Mouse (Mus musculus): ENCODE results near the gene Adk. TPM values are rescaled to one million over a fixed set of nuclear protein-coding genes. Genes with fewer than 3 reads are reported as not detected.
"Not testable (repeated sequence)": the region's sequence is repeated elsewhere in the genome, so short reads cannot be mapped to it uniquely, and the experiment has no call there.

The Adk gene
- polyA plus RNA-seq, 1 experiment from 2014 or later: 475 TPM

DNA sequence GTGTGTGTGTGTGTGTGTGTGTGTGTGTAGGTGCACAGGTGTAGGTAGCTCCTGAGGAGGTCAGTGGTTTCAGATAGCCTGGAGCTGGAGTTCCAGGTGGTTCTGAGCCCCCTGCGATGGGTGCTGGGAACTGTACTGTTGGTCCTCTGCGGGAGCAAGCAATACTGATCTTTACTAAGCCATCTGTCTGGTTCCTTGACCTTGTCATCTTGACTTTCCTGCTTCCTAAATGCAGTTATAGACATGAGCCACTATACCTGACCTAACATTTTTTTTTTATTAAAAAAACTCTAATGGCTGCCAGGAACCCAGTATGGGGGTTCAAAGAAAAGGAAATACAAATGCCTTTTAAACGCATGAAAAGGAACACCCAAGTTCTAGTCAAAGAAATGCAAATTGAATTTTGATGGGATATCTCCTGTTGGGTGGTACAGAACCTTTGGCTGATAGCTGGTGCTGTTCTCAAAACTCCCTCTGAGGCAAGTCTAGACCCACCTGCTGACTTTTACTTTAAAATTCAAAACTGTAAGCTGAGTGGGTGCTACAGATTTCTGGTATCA is 433.7 kb downstream of the Adk start:
- ATAC-seq: no peak
- DNase-seq: no peak
- Histone ChIP-seq H3K9me3 (ENCODE audit: low read length) (no peaks in the 10 kb centered on the region), H3K4me2 (ENCODE audit: low read depth, low read length) (no peak overlapping the region), H3K36me3 (replicated peaks; ENCODE audit: insufficient read depth, low read length) (no peaks in the 10 kb centered on the region), H3K4me3 (ENCODE audit: low read depth, low read length) (no peak overlapping the region), H3K9ac (replicated peaks) (no peak overlapping the region), H3K27ac (ENCODE audit: low read depth) (no peak overlapping the region), H3K27me3 (ENCODE audit: insufficient read depth, low read length) (no peaks in the 10 kb centered on the region), H3K4me1 (ENCODE audit: insufficient read depth) (0 out of 2 replicates have a peak, but pooled peaks cover 2% of the 10 kb centered on the region)
- 85% methylated on average over 3 of the region's 3 CpGs for WGBS (ENCODE audit: insufficient replicate concordance)
- TF ChIP-seq CTCF (IDR thresholded peaks at IDR 0.05; ENCODE audit: low read depth) (no peak), EP300 (IDR thresholded peaks at IDR 0.05; ENCODE audit: low read depth) (no peak)

DNA sequence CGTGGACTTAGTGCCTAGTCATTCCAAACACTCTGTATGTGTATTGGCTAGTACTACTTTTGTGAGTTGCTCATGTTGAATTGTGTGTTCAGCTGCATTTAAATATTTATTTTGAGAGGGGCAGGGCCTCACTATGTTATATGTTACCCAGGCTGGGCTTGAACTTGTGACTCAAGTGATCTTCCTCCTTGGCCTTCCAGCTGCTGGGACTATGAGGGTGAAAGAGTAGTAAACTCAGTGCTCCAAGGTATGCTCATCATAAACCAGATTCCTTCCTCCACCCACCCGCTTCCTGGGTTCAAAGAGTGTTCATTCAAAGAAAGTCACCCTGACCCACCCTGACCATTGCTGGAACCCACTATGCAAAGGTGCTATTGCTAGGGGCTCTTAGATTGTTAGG is 434.8 kb downstream of the Adk start:
- not testable (repeated sequence) for ATAC-seq; H3K4me3 ChIP-seq (ENCODE audit: low read depth, low read length); H3K36me3 ChIP-seq (replicated peaks; ENCODE audit: insufficient read depth, low read length); H3K4me1 ChIP-seq (ENCODE audit: insufficient read depth); H3K9me3 ChIP-seq (ENCODE audit: low read length); H3K27ac ChIP-seq (ENCODE audit: low read depth); H3K4me2 ChIP-seq (ENCODE audit: low read depth, low read length); H3K27me3 ChIP-seq (ENCODE audit: insufficient read depth, low read length); H3K9ac ChIP-seq (replicated peaks); DNase-seq
- 82% methylated on average over 2 of the region's 2 CpGs for WGBS (ENCODE audit: insufficient replicate concordance)

DNA sequence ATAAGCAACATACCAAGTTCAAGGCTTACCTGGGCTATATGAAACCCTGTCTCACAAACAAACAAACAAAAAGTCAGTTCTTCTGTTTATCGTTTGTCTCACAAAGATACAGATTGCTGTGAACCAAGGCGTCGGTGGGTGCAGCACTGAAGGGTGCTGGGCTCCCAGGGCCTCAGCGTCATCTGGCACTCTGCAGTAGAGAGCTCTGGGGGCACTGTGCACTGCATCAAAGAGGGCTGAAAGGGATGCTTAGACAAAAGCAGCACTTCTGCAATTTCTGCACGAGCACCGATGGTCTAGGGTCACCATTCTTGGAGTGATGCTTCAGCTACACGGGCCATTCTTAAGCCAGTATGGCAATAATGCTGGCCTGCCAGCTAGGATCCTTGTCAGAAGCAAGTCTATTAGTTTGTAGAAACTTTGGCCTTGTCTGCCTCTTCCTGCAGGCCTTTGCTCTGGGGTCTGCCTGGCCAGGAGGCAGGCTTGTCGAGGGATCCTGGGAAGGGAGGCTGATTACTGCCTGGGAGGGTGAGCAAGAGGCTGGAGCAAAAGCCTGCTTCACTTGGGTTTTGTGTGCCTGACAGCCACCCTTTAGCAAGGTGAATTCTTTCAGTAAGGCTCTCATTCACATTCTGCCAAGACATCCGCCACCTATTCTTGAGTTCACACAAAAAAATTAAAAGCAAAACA is 436.2 kb downstream of the Adk start:
- not testable (repeated sequence) for DNase-seq; H3K4me3 ChIP-seq (ENCODE audit: low read depth, low read length); H3K27ac ChIP-seq (ENCODE audit: low read depth); H3K4me1 ChIP-seq (ENCODE audit: insufficient read depth); H3K36me3 ChIP-seq (replicated peaks; ENCODE audit: insufficient read depth, low read length); H3K9ac ChIP-seq (replicated peaks); H3K27me3 ChIP-seq (ENCODE audit: insufficient read depth, low read length); H3K4me2 ChIP-seq (ENCODE audit: low read depth, low read length); H3K9me3 ChIP-seq (ENCODE audit: low read length); ATAC-seq
- 72% methylated on average over 8 of the region's 9 CpGs for WGBS (ENCODE audit: insufficient replicate concordance)

DNA sequence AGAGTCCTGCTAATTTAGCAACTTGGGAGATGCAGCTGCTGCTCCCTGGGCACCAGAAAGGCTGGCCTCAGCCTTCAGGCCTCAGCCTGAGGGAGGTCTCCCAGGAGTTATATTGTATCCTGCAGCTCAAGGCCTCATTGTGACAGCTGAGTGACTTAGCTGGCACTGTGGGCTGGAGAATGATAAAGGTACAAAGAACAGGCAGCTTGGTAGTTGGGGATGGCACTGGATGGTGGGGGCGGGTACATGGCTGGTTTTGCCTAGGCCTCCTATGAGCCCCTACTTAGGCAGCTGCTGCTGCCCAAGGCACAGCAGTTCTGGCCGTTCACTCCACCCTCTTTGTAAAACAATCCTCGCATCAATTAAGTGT is 436.7 kb downstream of the Adk start:
- no peak overlapping the region for H3K27ac ChIP-seq (ENCODE audit: low read depth)
- H3K4me1 ChIP-seq (ENCODE audit: insufficient read depth): 0 out of 2 replicates have a peak, but pooled peaks cover 2% of the 10 kb centered on the region
- no peaks in the 10 kb centered on the region for H3K27me3 ChIP-seq (ENCODE audit: insufficient read depth, low read length)
- no peaks in the 10 kb centered on the region for H3K9me3 ChIP-seq (ENCODE audit: low read length)
- TF ChIP-seq EP300 (IDR thresholded peaks at IDR 0.05; ENCODE audit: low read depth) (no peak), CTCF (IDR thresholded peaks at IDR 0.05; ENCODE audit: low read depth) (no peak)
- DNase-seq: no peak
- no peak overlapping the region for H3K4me2 ChIP-seq (ENCODE audit: low read depth, low read length)
- no peak overlapping the region for H3K4me3 ChIP-seq (ENCODE audit: low read depth, low read length)
- H3K9ac ChIP-seq (replicated peaks): no peak overlapping the region
- H3K36me3 ChIP-seq (replicated peaks; ENCODE audit: insufficient read depth, low read length): no peaks in the 10 kb centered on the region
- WGBS (ENCODE audit: insufficient replicate concordance): 79% methylated on average over 3 of the region's 3 CpGs
- ATAC-seq: no peak

DNA sequence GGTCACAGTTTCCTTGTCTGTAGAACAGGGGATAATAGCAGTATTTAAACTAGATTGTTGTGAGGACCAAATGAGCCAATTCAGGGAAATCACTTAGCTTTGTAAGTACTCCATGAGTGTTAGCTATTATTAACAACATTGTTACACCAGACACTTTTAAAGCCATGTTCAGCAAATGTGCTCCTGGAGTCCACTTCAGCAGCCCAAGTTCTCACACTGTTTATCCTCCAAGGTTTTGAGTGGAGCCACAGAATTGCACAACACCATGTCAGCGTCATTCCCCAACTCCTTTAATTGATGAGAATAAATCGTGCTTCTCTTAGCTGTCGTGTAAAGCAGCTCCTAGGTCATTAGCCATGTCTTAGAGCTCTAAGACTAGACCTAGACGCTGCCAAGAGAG is 437.8 kb downstream of the Adk start:
- ATAC-seq (no peak), DNase-seq (no peak)
- Histone ChIP-seq H3K36me3 (replicated peaks; ENCODE audit: insufficient read depth, low read length) (no peaks in the 10 kb centered on the region), H3K4me2 (ENCODE audit: low read depth, low read length) (no peak overlapping the region), H3K27ac (ENCODE audit: low read depth) (no peak overlapping the region), H3K4me1 (ENCODE audit: insufficient read depth) (no peaks in the 10 kb centered on the region), H3K9ac (replicated peaks) (no peak overlapping the region), H3K27me3 (ENCODE audit: insufficient read depth, low read length) (no peaks in the 10 kb centered on the region), H3K9me3 (ENCODE audit: low read length) (no peaks in the 10 kb centered on the region), H3K4me3 (ENCODE audit: low read depth, low read length) (no peak overlapping the region)
- WGBS (ENCODE audit: insufficient replicate concordance): 60% methylated on average over 4 of the region's 4 CpGs
- TF ChIP-seq EP300 (IDR thresholded peaks at IDR 0.05; ENCODE audit: low read depth) (no peak), CTCF (IDR thresholded peaks at IDR 0.05; ENCODE audit: low read depth) (no peak)

Other genes starting within 250 kb of the Adk start
- gene Plau, start 215.9 kb upstream of the Adk start, polyA plus RNA-seq (2015; fragmentation: Nextera tagmentation; extraction: Ambion mirVana): 0.83 and 0.84 TPM in 2 replicates
- gene Vcl, start 123.2 kb upstream of the Adk start, polyA plus RNA-seq (2015; fragmentation: Nextera tagmentation; extraction: Ambion mirVana): 9.3 and 11.6 TPM in 2 replicates
- gene Ap3m1, start 66 bp upstream of the Adk start, polyA plus RNA-seq (2015; fragmentation: Nextera tagmentation; extraction: Ambion mirVana): 23.5 and 28.6 TPM in 2 replicates